Mouse (Mus musculus) olfactory bulb, adult 2 months (tissue): ENCODE measurements around the gene Fam222a.

Source experiments
- CTCF ChIP-seq: fragments of 200-500 bp; IDR thresholded peaks from 2 replicates; pipeline ENCODE4 v1.5.1; 2012; ENCODE audit warnings: low read depth, mild to moderate bottlenecking, low read length, moderate library complexity; ENCODE audit not compliant: insufficient read depth
- POLR2A ChIP-seq: fragments of 200-500 bp; IDR thresholded peaks from 2 replicates; pipeline ENCODE4 v1.6.1; 2012; ENCODE audit warnings: mild to moderate bottlenecking, low read depth, low read length, moderate library complexity; ENCODE audit not compliant: insufficient read depth

GRCm38 (mm10) chr5:114620305-114620704, 52.5 kb downstream of the Fam222a start:
- no peak for TF ChIP-seq CTCF
- TF ChIP-seq POLR2A: no peak
